Mouse (Mus musculus): ENCODE measurements around the gene Htra1. TPM values are rescaled to one million over a fixed set of nuclear protein-coding genes. Genes with fewer than 3 reads are reported as not detected.

Htra1 gene
- polyA plus RNA-seq, 1 experiment, result 11.5 TPM

GRCm38 (mm10) chr7:130969507-130969906, 33.6 kb downstream of the Htra1 start:
- TF ChIP-seq CTCF (IDR thresholded peaks at IDR 0.05; ENCODE audit: control insufficient read depth, insufficient read depth, low read length) (no peak), POLR2A (IDR thresholded peaks at IDR 0.05; ENCODE audit: borderline replicate concordance, control insufficient read depth, low read depth, low read length) (no peak)
- H3K4me3 ChIP-seq (replicated peaks; ENCODE audit: control insufficient read depth, low read depth, low read length), result no peak overlapping the region
- WGBS, result 72% methylated on average over 3 of the region's 3 CpGs
- no peaks in the 10 kb centered on the region; the same call in 1 of the 2 replicates for H3K4me1 ChIP-seq (ENCODE audit: control insufficient read depth, insufficient read depth, low read length)
- H3K27ac ChIP-seq (ENCODE audit: control insufficient read depth, insufficient read depth, low read depth, low read length, poor library complexity), result no peak overlapping the region

- 84% methylated on average over 9 of the region's 9 CpGs for WGBS
- TF ChIP-seq POLR2A (IDR thresholded peaks at IDR 0.05; ENCODE audit: borderline replicate concordance, control insufficient read depth, low read depth, low read length) (no peak), CTCF (IDR thresholded peaks at IDR 0.05; ENCODE audit: control insufficient read depth, insufficient read depth, low read length) (no peak)
- H3K27ac ChIP-seq (ENCODE audit: control insufficient read depth, insufficient read depth, low read depth, low read length, poor library complexity), result no peak overlapping the region
- H3K4me1 ChIP-seq (ENCODE audit: control insufficient read depth, insufficient read depth, low read length), result no peaks in the 10 kb centered on the region
- no peak overlapping the region for H3K4me3 ChIP-seq (replicated peaks; ENCODE audit: control insufficient read depth, low read depth, low read length)
These were observed 36.9 kb downstream of the Htra1 start for GRCm38 (mm10) chr7:130972767-130973166.

GRCm38 (mm10) chr7:130976305-130976935, 40.5 kb downstream of the Htra1 start:
- WGBS, result 70% methylated on average over 13 of the region's 13 CpGs
- Histone ChIP-seq H3K27ac (ENCODE audit: control insufficient read depth, insufficient read depth, low read depth, low read length, poor library complexity) (no peak overlapping the region), H3K4me1 (ENCODE audit: control insufficient read depth, insufficient read depth, low read length) (no peaks in the 10 kb centered on the region), H3K4me3 (replicated peaks; ENCODE audit: control insufficient read depth, low read depth, low read length) (no peak overlapping the region)
- no peak for TF ChIP-seq CTCF (IDR thresholded peaks at IDR 0.05; ENCODE audit: control insufficient read depth, insufficient read depth, low read length)

DNA sequence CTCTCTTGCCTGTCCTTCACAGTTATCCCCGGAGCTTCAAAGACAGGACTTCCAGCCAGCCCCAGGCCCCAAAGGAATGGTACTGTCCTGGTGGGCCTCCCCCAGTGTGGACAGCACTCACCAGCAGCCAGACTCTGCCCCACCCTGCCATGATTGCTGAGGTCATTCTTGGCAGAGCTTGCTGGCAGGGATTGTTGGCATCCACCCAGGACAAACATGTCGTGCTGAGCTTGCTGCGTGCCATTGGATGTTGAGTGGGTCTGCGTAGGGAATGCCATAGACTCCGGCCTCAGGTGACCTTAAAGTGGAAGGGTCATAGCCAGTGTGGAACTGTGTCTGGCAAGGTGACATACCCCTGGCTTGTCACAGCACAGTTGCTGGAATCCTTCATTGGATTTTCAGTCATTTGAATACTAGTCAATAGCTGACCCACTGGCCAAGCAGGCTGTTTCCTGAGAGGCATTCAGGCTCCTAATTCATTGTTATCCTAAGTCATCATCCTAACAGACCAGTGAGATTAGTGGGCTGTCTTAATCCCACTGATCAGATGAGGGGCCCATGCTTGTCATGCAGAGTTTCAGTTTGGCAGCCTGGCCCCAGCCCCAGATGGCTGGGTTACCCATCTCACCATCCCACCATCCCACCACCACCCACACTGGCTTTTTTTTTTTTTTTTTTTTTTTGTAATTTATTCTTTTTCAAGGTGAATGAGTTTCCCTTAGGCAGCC, 42.0 kb downstream of the Htra1 start:
- TF ChIP-seq CTCF (IDR thresholded peaks at IDR 0.05; ENCODE audit: control insufficient read depth, insufficient read depth, low read length) (no peak), POLR2A (IDR thresholded peaks at IDR 0.05; ENCODE audit: borderline replicate concordance, control insufficient read depth, low read depth, low read length) (no peak)
- WGBS, result 81% methylated on average over 5 of the region's 5 CpGs

GRCm38 (mm10) chr7:130978545-130978944, 42.6 kb downstream of the Htra1 start:
- Histone ChIP-seq H3K27ac (ENCODE audit: control insufficient read depth, insufficient read depth, low read depth, low read length, poor library complexity) (no peak overlapping the region), H3K4me3 (replicated peaks; ENCODE audit: control insufficient read depth, low read depth, low read length) (no peak overlapping the region), H3K4me1 (ENCODE audit: control insufficient read depth, insufficient read depth, low read length) (no peaks in the 10 kb centered on the region)
- 71% methylated on average over 1 of the region's 1 CpGs for WGBS
- TF ChIP-seq CTCF (IDR thresholded peaks at IDR 0.05; ENCODE audit: control insufficient read depth, insufficient read depth, low read length) (no peak), POLR2A (IDR thresholded peaks at IDR 0.05; ENCODE audit: borderline replicate concordance, control insufficient read depth, low read depth, low read length) (no peak)

More for the DNA sequence above, 42.0 kb downstream of the Htra1 start:
- Histone ChIP-seq H3K27ac (ENCODE audit: control insufficient read depth, insufficient read depth, low read depth, low read length, poor library complexity) (no peak overlapping the region), H3K4me1 (ENCODE audit: control insufficient read depth, insufficient read depth, low read length) (no peaks in the 10 kb centered on the region), H3K4me3 (replicated peaks; ENCODE audit: control insufficient read depth, low read depth, low read length) (no peak overlapping the region)

DNA sequence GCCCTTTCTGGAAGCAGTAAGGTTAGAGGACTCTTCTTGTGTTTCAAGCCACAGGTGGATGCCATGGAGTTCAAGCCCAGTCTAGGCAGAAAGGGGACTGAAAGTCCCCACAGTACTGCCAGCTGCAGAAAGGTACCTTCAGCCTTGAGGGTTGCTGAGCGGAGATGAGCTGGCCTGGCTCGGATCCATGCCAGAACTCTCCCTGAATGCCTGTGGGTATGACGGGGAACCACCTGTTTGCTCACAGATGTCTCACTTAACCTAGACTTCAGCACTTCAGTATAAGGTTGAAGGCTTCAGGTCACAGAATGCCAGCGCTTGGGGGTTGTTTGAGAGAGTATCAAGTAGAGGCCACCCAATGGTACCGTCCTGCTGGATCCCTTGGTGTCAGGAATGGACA, 44.2 kb downstream of the Htra1 start:
- H3K4me3 ChIP-seq (replicated peaks; ENCODE audit: control insufficient read depth, low read depth, low read length), result no peak overlapping the region
- no peaks in the 10 kb centered on the region for H3K4me1 ChIP-seq (ENCODE audit: control insufficient read depth, insufficient read depth, low read length)
- no peak overlapping the region for H3K27ac ChIP-seq (ENCODE audit: control insufficient read depth, insufficient read depth, low read depth, low read length, poor library complexity)
- TF ChIP-seq POLR2A (IDR thresholded peaks at IDR 0.05; ENCODE audit: borderline replicate concordance, control insufficient read depth, low read depth, low read length) (no peak), CTCF (IDR thresholded peaks at IDR 0.05; ENCODE audit: control insufficient read depth, insufficient read depth, low read length) (no peak)
- 77% methylated on average over 5 of the region's 5 CpGs for WGBS

DNA sequence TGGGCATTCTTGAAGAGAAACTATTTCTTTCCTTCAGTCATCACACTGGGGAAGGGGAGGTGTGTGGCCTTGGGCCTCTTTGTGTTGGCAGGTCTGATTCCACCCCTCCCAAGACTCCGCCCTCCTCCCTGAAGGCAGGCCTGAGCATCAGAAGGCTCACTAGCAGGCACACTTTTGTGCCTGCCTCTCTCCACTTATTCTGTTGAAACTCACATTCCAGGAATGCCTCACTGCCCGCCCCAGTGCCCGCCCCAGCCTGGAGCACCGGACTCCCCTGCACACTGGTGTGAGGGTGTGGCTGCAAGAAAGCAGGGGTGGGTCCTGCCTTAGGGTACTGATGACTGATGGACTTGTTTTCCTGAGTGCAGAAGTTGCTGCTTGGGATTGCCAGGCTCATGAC, 46.5 kb downstream of the Htra1 start:
- 72% methylated on average over 4 of the region's 4 CpGs for WGBS
- Histone ChIP-seq H3K4me1 (ENCODE audit: control insufficient read depth, insufficient read depth, low read length) (no peaks in the 10 kb centered on the region), H3K4me3 (replicated peaks; ENCODE audit: control insufficient read depth, low read depth, low read length) (no peak overlapping the region), H3K27ac (ENCODE audit: control insufficient read depth, insufficient read depth, low read depth, low read length, poor library complexity) (no peak overlapping the region)
- TF ChIP-seq POLR2A (IDR thresholded peaks at IDR 0.05; ENCODE audit: borderline replicate concordance, control insufficient read depth, low read depth, low read length) (no peak), CTCF (IDR thresholded peaks at IDR 0.05; ENCODE audit: control insufficient read depth, insufficient read depth, low read length) (no peak)

DNA sequence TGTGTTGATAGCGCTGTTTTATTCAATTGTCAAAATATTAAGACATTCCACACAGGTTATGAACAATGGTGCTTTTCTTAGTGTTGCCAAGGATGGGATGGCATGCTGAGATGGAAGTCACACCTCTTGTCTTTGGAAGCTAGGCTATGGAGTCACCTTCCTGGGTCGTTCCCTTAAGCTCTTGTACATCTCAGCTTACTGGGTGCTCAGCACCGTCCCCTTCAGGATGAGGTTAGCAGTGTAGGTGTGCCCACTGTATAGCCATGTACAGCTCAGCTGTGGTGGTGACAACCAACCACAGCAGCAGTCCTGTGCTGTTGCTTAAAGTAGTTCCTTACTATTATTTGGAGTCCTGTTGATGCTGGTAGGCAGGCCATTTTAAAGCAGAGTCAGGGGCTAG, 47.0 kb downstream of the Htra1 start:
- 62% methylated on average over 3 of the region's 3 CpGs for WGBS
- Histone ChIP-seq H3K4me1 (ENCODE audit: control insufficient read depth, insufficient read depth, low read length) (no peaks in the 10 kb centered on the region), H3K4me3 (replicated peaks; ENCODE audit: control insufficient read depth, low read depth, low read length) (no peak overlapping the region), H3K27ac (ENCODE audit: control insufficient read depth, insufficient read depth, low read depth, low read length, poor library complexity) (no peak overlapping the region)
- TF ChIP-seq CTCF (IDR thresholded peaks at IDR 0.05; ENCODE audit: control insufficient read depth, insufficient read depth, low read length) (no peak), POLR2A (IDR thresholded peaks at IDR 0.05; ENCODE audit: borderline replicate concordance, control insufficient read depth, low read depth, low read length) (no peak)

Data from bone marrow, adult 2 months (tissue).